Mouse (Mus musculus) hindbrain, embryonic 13.5 days (tissue): ENCODE data around the gene Abca14. TPM values are rescaled to one million over a fixed set of nuclear protein-coding genes. Genes with fewer than 3 reads are reported as not detected.

ENCODE experiments used
- ATAC-seq: fragments of 200-750 bp; cut with Nextera tagmentation; 2 replicates; pipeline ENCODE4 v1.8.0; 2017; ENCODE audit warnings: moderate TSS enrichment; ENCODE audit not compliant: low FRiP score
- H3K27ac ChIP-seq: fragments of 300-500 bp; sonication (generic); 2 replicates; pipeline ENCODE4 v1.5.1; 2015; ENCODE audit warnings: inconsistent platforms, mild to moderate bottlenecking, moderate library complexity
- H3K27me3 ChIP-seq: fragments of 300-500 bp; sonication (generic); 2 replicates; pipeline ENCODE4 v1.6.1; 2015; ENCODE audit warnings: mild to moderate bottlenecking, inconsistent platforms
- H3K36me3 ChIP-seq: fragments of 300-500 bp; sonication (generic); 2 replicates; pipeline ENCODE4 v1.6.1; 2015; ENCODE audit warnings: mild to moderate bottlenecking, inconsistent platforms
- H3K4me1 ChIP-seq: fragments of 300-500 bp; sonication (generic); replicated peaks from 2 replicates; pipeline ENCODE4 v1.6.1; 2015; ENCODE audit warnings: inconsistent platforms
- H3K4me2 ChIP-seq: fragments of 300-500 bp; sonication (generic); 2 replicates; pipeline ENCODE4 v1.6.1; 2015; ENCODE audit warnings: inconsistent platforms, mild to moderate bottlenecking, moderate library complexity
- H3K4me3 ChIP-seq: fragments of 300-500 bp; sonication (generic); 2 replicates; pipeline ENCODE4 v1.5.1; 2015; ENCODE audit warnings: mild to moderate bottlenecking, inconsistent platforms
- H3K9ac ChIP-seq: fragments of 300-500 bp; sonication (generic); 2 replicates; pipeline ENCODE4 v1.6.1; 2015; ENCODE audit warnings: mild to moderate bottlenecking, inconsistent platforms
- H3K9me3 ChIP-seq: fragments of 300-500 bp; sonication (generic); 2 replicates; pipeline ENCODE4 v1.6.1; 2016; ENCODE audit warnings: inconsistent platforms
- WGBS: fragments of 180-500 bp; shearing (Covaris S2); methylation state at CpG from one replicate; pipeline ENCODE4 v1.1.7; 2015; 5-methylcytosine and 5-hydroxymethylcytosine counted together
- polyA plus RNA-seq: library from polyadenylated mRNA; unstranded; fragments of >200 nt; fragmentation: Nextera tagmentation; extraction: Ambion mirVana; gene quantifications from 2 replicates; pipeline ENCODE4 v1.2.1, GENCODE M21; 2015

Gene Abca14
- polyA plus RNA-seq, 1 experiment from 2014 or later: not detected

- Histone ChIP-seq H3K27ac (no peak overlapping the region), H3K9ac (no peak overlapping the region), H3K27me3 (no peaks in the 10 kb centered on the region), H3K9me3 (no peaks in the 10 kb centered on the region), H3K4me2 (no peak overlapping the region), H3K36me3 (no peaks in the 10 kb centered on the region), H3K4me1 (no peaks in the 10 kb centered on the region; the same call in 1 of the 2 replicates), H3K4me3 (no peak overlapping the region)
- ATAC-seq: no peak
- 91% methylated on average over 4 of the region's 4 CpGs for WGBS
Observed at GRCm38 (mm10) chr7:120181401-120182230, 22.1 kb upstream of the Abca14 start.

- no peak overlapping the region for H3K27ac ChIP-seq
- H3K4me2 ChIP-seq: no peak overlapping the region
- H3K9ac ChIP-seq: no peak overlapping the region
- H3K27me3 ChIP-seq: no peaks in the 10 kb centered on the region
- no peak for ATAC-seq
- no peaks in the 10 kb centered on the region for H3K9me3 ChIP-seq
- no peaks in the 10 kb centered on the region for H3K36me3 ChIP-seq
- no peaks in the 10 kb centered on the region; the same call in 1 of the 2 replicates for H3K4me1 ChIP-seq
- H3K4me3 ChIP-seq: no peak overlapping the region
Observed at GRCm38 (mm10) chr7:120182891-120183290, 20.9 kb upstream of the Abca14 start.

- no peak for ATAC-seq
- H3K27me3 ChIP-seq: no peaks in the 10 kb centered on the region
Observed at GRCm38 (mm10) chr7:120188946-120189345, 14.8 kb upstream of the Abca14 start.

DNA sequence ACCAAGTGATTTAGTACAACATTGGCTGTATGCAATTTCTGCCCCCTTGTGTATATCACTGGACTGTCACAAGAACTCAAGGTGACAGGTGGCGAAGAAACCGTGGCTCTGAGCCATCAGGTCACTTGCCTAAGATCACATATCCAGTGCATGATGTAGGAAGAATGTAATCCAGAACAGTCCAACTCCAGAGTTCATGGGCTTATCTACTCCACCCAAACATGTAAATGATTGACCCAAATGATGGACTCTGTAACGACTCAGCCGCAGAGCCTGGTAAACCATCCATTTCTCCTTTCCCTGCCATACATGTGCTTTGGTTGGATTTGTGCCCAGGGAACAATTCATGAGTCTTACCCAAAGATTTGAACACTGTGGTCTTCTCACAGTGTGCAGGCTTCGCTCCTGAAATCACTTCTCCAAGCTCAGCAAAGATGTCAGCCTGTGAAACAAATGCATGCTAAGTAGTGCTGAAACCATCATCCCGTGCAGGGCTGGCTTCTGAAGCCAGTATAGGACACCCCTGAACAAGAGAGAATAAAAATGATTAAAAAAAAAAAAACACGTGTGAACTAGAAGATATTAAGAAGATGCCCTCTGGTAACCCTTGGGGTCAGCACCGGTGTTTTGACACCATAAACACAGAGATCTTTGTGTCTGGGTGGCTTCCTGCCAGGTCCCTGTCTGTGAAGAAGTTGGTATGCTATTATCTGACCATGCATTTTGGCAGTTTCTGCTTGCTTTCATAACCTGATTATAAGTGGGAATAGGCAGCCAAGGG lies 14.2 kb upstream of the Abca14 start:
- Histone ChIP-seq H3K4me1 (peaks cover 8% of the 10 kb centered on the region), H3K27ac (no peak overlapping the region), H3K4me2 (no peak overlapping the region), H3K9ac (no peak overlapping the region), H3K4me3 (no peak overlapping the region), H3K9me3 (no peaks in the 10 kb centered on the region), H3K36me3 (no peaks in the 10 kb centered on the region), H3K27me3 (no peaks in the 10 kb centered on the region)
- no peak for ATAC-seq
- WGBS: 74% methylated on average over 8 of the region's 8 CpGs

More at GRCm38 (mm10) chr7:120188946-120189345, 14.8 kb upstream of the Abca14 start:
- Histone ChIP-seq H3K36me3 (no peaks in the 10 kb centered on the region), H3K4me1 (peaks cover 8% of the 10 kb centered on the region), H3K4me3 (no peak overlapping the region), H3K9ac (no peak overlapping the region), H3K9me3 (no peaks in the 10 kb centered on the region), H3K4me2 (no peak overlapping the region), H3K27ac (no peak overlapping the region)
- WGBS: 91% methylated on average over 5 of the region's 5 CpGs

DNA sequence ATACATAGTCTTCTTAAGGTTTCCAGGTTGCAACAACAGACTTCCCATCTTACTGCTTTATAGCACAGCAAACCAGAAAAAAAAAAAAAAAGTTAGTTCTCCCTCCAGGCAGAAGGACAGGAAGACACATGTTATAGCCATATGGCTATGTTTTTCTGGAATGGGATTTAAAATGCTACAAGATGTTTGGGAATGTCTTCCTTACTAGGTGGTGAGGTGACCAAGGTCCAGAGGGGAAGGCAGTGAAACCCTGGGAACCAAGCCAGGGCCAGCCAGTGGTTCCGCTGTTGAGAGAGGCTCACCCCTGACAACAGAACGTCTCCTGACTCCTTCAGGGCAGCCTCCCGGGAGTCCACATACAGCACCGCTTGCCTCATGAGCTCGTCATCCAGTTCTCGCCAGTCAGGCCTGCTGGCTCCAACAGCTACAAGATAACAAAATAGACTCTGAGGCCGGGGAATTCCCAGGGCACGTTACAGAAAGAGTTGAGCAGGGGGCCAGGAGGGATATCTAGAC lies 13.6 kb upstream of the Abca14 start:
- no peak for ATAC-seq
- 58% methylated on average over 8 of the region's 8 CpGs for WGBS
- no peak overlapping the region for H3K27ac ChIP-seq
- H3K9ac ChIP-seq: no peak overlapping the region
- H3K4me1 ChIP-seq: peaks cover 9% of the 10 kb centered on the region
- H3K9me3 ChIP-seq: no peaks in the 10 kb centered on the region
- no peaks in the 10 kb centered on the region for H3K27me3 ChIP-seq
- H3K4me3 ChIP-seq: no peak overlapping the region
- H3K4me2 ChIP-seq: no peak overlapping the region
- no peaks in the 10 kb centered on the region for H3K36me3 ChIP-seq

- no peak for ATAC-seq
- Histone ChIP-seq H3K36me3 (no peaks in the 10 kb centered on the region), H3K9ac (no peak overlapping the region), H3K9me3 (no peaks in the 10 kb centered on the region), H3K27ac (no peak overlapping the region), H3K4me3 (no peak overlapping the region), H3K4me1 (peaks cover 10% of the 10 kb centered on the region), H3K27me3 (no peaks in the 10 kb centered on the region), H3K4me2 (no peak overlapping the region)
- 71% methylated on average over 3 of the region's 3 CpGs for WGBS
Observed at GRCm38 (mm10) chr7:120192207-120192606, 11.6 kb upstream of the Abca14 start.

DNA sequence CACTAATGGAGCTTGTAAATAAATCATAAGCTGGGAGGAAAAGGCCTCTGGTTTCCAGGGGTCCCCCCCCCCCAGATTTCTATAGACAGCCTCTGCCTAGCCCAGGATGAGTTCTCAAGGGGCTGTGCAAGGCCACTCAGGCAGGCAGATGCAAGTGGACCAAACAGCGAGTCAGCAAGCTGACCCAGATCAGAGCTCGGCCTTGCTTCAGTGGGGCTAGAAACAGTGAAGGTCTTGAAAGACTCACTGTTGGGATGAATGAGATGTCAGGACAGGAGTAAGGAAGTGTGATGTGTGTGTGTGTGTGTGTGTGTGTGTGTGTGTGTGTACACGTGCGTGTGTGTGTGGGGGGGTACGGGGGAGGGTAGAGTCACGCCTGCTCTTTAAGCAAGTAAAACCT lies 10.9 kb upstream of the Abca14 start:
- H3K4me2 ChIP-seq: no peak overlapping the region
- H3K4me1 ChIP-seq: peaks cover 10% of the 10 kb centered on the region
- no peak overlapping the region for H3K4me3 ChIP-seq
- no peaks in the 10 kb centered on the region for H3K27me3 ChIP-seq
- no peak overlapping the region for H3K27ac ChIP-seq
- no peaks in the 10 kb centered on the region for H3K9me3 ChIP-seq
- WGBS: 79% methylated on average over 6 of the region's 6 CpGs
- no peaks in the 10 kb centered on the region for H3K36me3 ChIP-seq
- no peak overlapping the region for H3K9ac ChIP-seq
- no peak for ATAC-seq

DNA sequence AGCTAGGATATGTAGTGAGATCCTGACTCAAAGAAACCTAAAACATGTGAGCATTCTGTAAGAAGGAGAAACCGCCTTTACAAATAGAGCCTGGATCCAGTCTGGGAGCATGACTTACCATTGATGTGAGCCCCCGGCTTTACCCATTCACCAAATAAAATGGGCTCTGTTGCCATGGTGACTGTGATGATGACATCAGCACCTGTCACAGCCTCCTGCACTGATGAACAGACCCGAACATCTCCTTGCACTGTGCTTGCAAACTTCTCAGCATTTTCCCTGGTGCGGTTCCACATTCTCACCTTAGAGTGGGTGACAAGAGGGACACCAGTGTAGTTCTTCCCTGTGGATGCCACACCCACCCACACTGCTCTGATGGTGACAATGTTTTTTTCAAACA lies 8.6 kb upstream of the Abca14 start:
- Histone ChIP-seq H3K4me3 (no peak overlapping the region), H3K27ac (no peak overlapping the region), H3K9me3 (no peaks in the 10 kb centered on the region), H3K4me2 (no peak overlapping the region), H3K4me1 (peaks cover 4% of the 10 kb centered on the region), H3K9ac (no peak overlapping the region), H3K27me3 (peaks cover 10% of the 10 kb centered on the region), H3K36me3 (no peaks in the 10 kb centered on the region)
- no peak for ATAC-seq
- 62% methylated on average over 4 of the region's 4 CpGs for WGBS

DNA sequence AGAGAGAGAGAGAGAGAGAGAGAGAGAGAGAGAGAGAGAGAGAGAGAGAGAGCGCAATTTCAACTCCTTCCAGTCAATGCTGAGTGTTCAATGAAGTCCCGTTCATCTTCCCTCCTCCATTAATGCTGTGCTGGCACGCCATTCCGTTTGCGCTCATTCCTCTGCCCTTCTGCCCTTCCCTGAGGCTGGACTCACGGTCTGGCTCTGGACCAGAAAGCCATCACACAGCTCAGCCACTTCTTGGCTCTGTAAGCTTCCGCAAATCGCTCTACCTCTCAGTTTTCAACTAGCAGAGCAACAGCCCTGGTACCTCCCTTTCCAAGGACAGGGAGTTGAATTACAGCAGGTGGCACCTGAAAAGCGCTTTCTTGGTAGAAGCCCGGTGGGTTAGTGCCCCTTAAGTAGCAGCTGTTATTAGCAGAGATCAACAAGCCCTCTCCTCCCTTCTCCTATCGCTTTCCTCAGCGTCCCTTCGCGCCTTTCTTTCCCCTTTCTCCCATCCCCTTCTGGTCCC lies 2.5 kb upstream of the Abca14 start:
- WGBS: 8% methylated on average over 14 of the region's 14 CpGs
- no peaks in the 10 kb centered on the region for H3K36me3 ChIP-seq

GRCm38 (mm10) chr7:120201771-120202170 lies 2.0 kb upstream of the Abca14 start, which contains the start of gene Crym:
Gene Crym, minus strand, starts transcription at chr7:120202111.
- Histone ChIP-seq H3K9me3 (no peaks in the 10 kb centered on the region), H3K4me1 (peaks cover 20% of the 10 kb centered on the region), H3K27me3 (peaks cover 41% of the 10 kb centered on the region), H3K4me2 (peak within 1 kb of the TSS; percentile 58), H3K4me3 (peak within 1 kb of the TSS; percentile 34), H3K9ac (no peak within 1 kb of the TSS; the same call in 1 of the 2 replicates), H3K27ac (no peak within 1 kb of the TSS), H3K36me3 (no peaks in the 10 kb centered on the region)
- WGBS: 4% methylated on average over 26 of the region's 26 CpGs
- no peak for ATAC-seq

More for the DNA sequence above, 2.5 kb upstream of the Abca14 start:
- peak overlapping the region; percentile 34 for H3K4me3 ChIP-seq
- no peak overlapping the region for H3K27ac ChIP-seq
- H3K4me1 ChIP-seq: peaks cover 20% of the 10 kb centered on the region
- no peaks in the 10 kb centered on the region for H3K9me3 ChIP-seq
- H3K27me3 ChIP-seq: peaks cover 41% of the 10 kb centered on the region
- ATAC-seq: no peak
- no peak overlapping the region; the same call in 1 of the 2 replicates for H3K9ac ChIP-seq
- peak overlapping the region; percentile 58 for H3K4me2 ChIP-seq

DNA sequence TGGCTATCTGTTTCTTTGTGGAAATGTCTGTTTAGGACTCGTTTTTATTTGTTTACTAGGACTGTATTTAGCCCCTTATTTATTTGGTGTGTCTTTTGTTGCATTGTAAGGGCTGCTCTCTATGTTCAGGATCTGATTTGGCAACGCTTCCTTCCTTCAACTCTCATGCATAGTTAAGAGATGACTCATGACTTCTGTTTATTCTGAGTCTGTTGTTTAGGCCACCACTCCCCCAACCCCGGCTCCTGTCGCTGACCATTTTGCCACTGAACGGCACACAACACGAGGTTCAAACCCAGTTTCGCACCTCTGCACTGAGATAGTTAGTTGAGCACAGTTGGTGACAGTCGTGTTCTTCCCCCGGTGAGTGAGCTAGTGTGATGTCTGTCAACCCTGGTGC lies 2.2 kb downstream of the Abca14 start:
- Histone ChIP-seq H3K4me1 (peaks cover 16% of the 10 kb centered on the region), H3K9ac (no peak overlapping the region), H3K4me2 (no peak overlapping the region), H3K9me3 (no peaks in the 10 kb centered on the region), H3K4me3 (no peak overlapping the region), H3K36me3 (no peaks in the 10 kb centered on the region), H3K27ac (no peak overlapping the region), H3K27me3 (peaks cover 24% of the 10 kb centered on the region)
- ATAC-seq: no peak
- 72% methylated on average over 9 of the region's 9 CpGs for WGBS

- Histone ChIP-seq H3K9me3 (no peaks in the 10 kb centered on the region), H3K27ac (no peak overlapping the region), H3K4me1 (no peaks in the 10 kb centered on the region), H3K4me2 (no peak overlapping the region), H3K36me3 (no peaks in the 10 kb centered on the region), H3K4me3 (no peak overlapping the region), H3K9ac (no peak overlapping the region), H3K27me3 (no peaks in the 10 kb centered on the region)
- no peak for ATAC-seq
Observed at GRCm38 (mm10) chr7:120228541-120228940, 24.8 kb downstream of the Abca14 start.
